Mouse (Mus musculus) liver, embryonic 14.5 days (tissue): ENCODE results near the gene Nacad.

Experiments used
- CTCF ChIP-seq: IDR thresholded peaks from 2 replicates; pipeline ENCODE4 v1.5.1; 2016; ENCODE audit warnings: antibody characterized with exemption, low read depth, control low read depth
- EP300 ChIP-seq: IDR thresholded peaks from 2 replicates; pipeline ENCODE4 v1.6.1; 2016; ENCODE audit warnings: antibody characterized with exemption, low read depth

- TF ChIP-seq CTCF (no peak), EP300 (no peak)
Observed at GRCm38 (mm10) chr11:6593406-6593805, 12.4 kb downstream of the Nacad start.
